Mouse (Mus musculus) gastrocnemius, adult 18-20 months (tissue): ENCODE results near the gene Nat10. TPM values are rescaled to one million over a fixed set of nuclear protein-coding genes. Genes with fewer than 3 reads are reported as not detected.

ENCODE experiments used
- DNase-seq: peaks from one replicate; pipeline ENCODE4 v3.0.0; 2021; ENCODE audit warnings: low spot score
- total RNA-seq, 2 experiments: library from RNA; stranded (reverse); gene quantifications; 2 replicates each; pipeline ENCODE4 v1.2.3; 2021

The Nat10 gene
- total RNA-seq, 2 experiments from 2014 or later: 14.3 to 17.3 TPM

- DNase-seq: no peak
Observed at GRCm38 (mm10) chr2:103746096-103746495, 15.0 kb downstream of the Nat10 start.

- DNase-seq: no peak
Observed at GRCm38 (mm10) chr2:103745481-103745880, 15.6 kb downstream of the Nat10 start.

GRCm38 (mm10) chr2:103743988-103744387 is 17.1 kb downstream of the Nat10 start:
- peak; percentile 34 for DNase-seq

- DNase-seq: peak; percentile 22
Observed at GRCm38 (mm10) chr2:103743536-103743935, 17.5 kb downstream of the Nat10 start.

GRCm38 (mm10) chr2:103742821-103743220 is 18.2 kb downstream of the Nat10 start:
- no peak for DNase-seq

GRCm38 (mm10) chr2:103731423-103731822 is 29.6 kb downstream of the Nat10 start:
- DNase-seq: no peak

- DNase-seq: no peak
Observed at GRCm38 (mm10) chr2:103730999-103731398, 30.1 kb downstream of the Nat10 start.

GRCm38 (mm10) chr2:103728027-103728540 is 33.0 kb downstream of the Nat10 start:
- DNase-seq: no peak

- no peak for DNase-seq
Observed at GRCm38 (mm10) chr2:103724521-103724920, 36.5 kb downstream of the Nat10 start.

- DNase-seq: no peak
Observed at GRCm38 (mm10) chr2:103719292-103719646, 41.8 kb downstream of the Nat10 start.

- peak; percentile 75 for DNase-seq
Observed at GRCm38 (mm10) chr2:103718594-103719291, 42.3 kb downstream of the Nat10 start.

GRCm38 (mm10) chr2:103714412-103714811 is 46.7 kb downstream of the Nat10 start:
- DNase-seq: no peak

GRCm38 (mm10) chr2:103713831-103714230 is 47.2 kb downstream of the Nat10 start:
- no peak for DNase-seq

- no peak for DNase-seq
Observed at GRCm38 (mm10) chr2:103710849-103711248, 50.2 kb downstream of the Nat10 start.

GRCm38 (mm10) chr2:103707056-103707776 is 53.9 kb downstream of the Nat10 start:
- DNase-seq: peak; percentile 35

- DNase-seq: peak; percentile 18
Observed at GRCm38 (mm10) chr2:103706226-103706625, 54.8 kb downstream of the Nat10 start.

- no peak for DNase-seq
Observed at GRCm38 (mm10) chr2:103705826-103706225, 55.2 kb downstream of the Nat10 start.

- no peak for DNase-seq
Observed at GRCm38 (mm10) chr2:103703865-103704264, 57.2 kb downstream of the Nat10 start.

- DNase-seq: no peak
Observed at GRCm38 (mm10) chr2:103703336-103703735, 57.7 kb downstream of the Nat10 start.

- DNase-seq: peak; percentile 19
Observed at GRCm38 (mm10) chr2:103700514-103700913, 60.6 kb downstream of the Nat10 start.

- DNase-seq: peak; percentile 79
Observed at GRCm38 (mm10) chr2:103696177-103696576, 64.9 kb downstream of the Nat10 start.

GRCm38 (mm10) chr2:103694777-103695563 is 66.1 kb downstream of the Nat10 start:
- DNase-seq: no peak
